Mouse (Mus musculus): ENCODE measurements around the gene Arhgef9. TPM values are rescaled to one million over a fixed set of nuclear protein-coding genes. Genes with fewer than 3 reads are reported as not detected.
A peak's percentile ranks its signal among the peaks of the same experiment; 100 is the strongest.

Gene Arhgef9
- polyA plus RNA-seq, 1 experiment from 2014 or later, result 15.8 TPM

- Histone ChIP-seq H3K9me3 (ENCODE audit: low read length) (no peaks in the 10 kb centered on the region), H3K4me3 (ENCODE audit: low read length) (no peak overlapping the region), H3K27me3 (ENCODE audit: insufficient read depth, low read length) (peaks cover 7% of the 10 kb centered on the region; the same call in 1 of the 2 replicates), H3K9ac (replicated peaks; ENCODE audit: low read length) (no peak overlapping the region), H3K4me2 (replicated peaks; ENCODE audit: low read depth, low read length) (no peak overlapping the region), H3K36me3 (ENCODE audit: insufficient read depth, low read length) (no peaks in the 10 kb centered on the region), H3K27ac (ENCODE audit: low read length) (no peak overlapping the region), H3K4me1 (ENCODE audit: insufficient read depth, low read length) (no peaks in the 10 kb centered on the region)
- no peak for ATAC-seq (ENCODE audit: low FRiP score, low TSS enrichment)
- WGBS, result 84% methylated on average over 4 of the region's 4 CpGs
Observed at GRCm38 (mm10) chrX:95138636-95139035, 58.0 kb downstream of the Arhgef9 start.

GRCm38 (mm10) chrX:95133502-95133901, 63.2 kb downstream of the Arhgef9 start:
- H3K27me3 ChIP-seq (ENCODE audit: insufficient read depth, low read length), result peaks cover 10% of the 10 kb centered on the region; the same call in 1 of the 2 replicates
- no peak overlapping the region for H3K4me2 ChIP-seq (replicated peaks; ENCODE audit: low read depth, low read length)
- no peak overlapping the region for H3K27ac ChIP-seq (ENCODE audit: low read length)
- H3K36me3 ChIP-seq (ENCODE audit: insufficient read depth, low read length), result no peaks in the 10 kb centered on the region
- H3K4me1 ChIP-seq (ENCODE audit: insufficient read depth, low read length), result no peaks in the 10 kb centered on the region
- no peak for ATAC-seq (ENCODE audit: low FRiP score, low TSS enrichment)
- 88% methylated on average over 5 of the region's 5 CpGs for WGBS
- H3K9ac ChIP-seq (replicated peaks; ENCODE audit: low read length), result no peak overlapping the region
- no peaks in the 10 kb centered on the region for H3K9me3 ChIP-seq (ENCODE audit: low read length)
- H3K4me3 ChIP-seq (ENCODE audit: low read length), result no peak overlapping the region

- Histone ChIP-seq H3K4me1 (ENCODE audit: insufficient read depth, low read length) (no peaks in the 10 kb centered on the region), H3K27me3 (ENCODE audit: insufficient read depth, low read length) (peaks cover 9% of the 10 kb centered on the region; the same call in 1 of the 2 replicates), H3K4me3 (ENCODE audit: low read length) (no peak overlapping the region), H3K27ac (ENCODE audit: low read length) (no peak overlapping the region), H3K4me2 (replicated peaks; ENCODE audit: low read depth, low read length) (no peak overlapping the region), H3K9ac (replicated peaks; ENCODE audit: low read length) (no peak overlapping the region), H3K36me3 (ENCODE audit: insufficient read depth, low read length) (no peaks in the 10 kb centered on the region), H3K9me3 (ENCODE audit: low read length) (no peaks in the 10 kb centered on the region)
- WGBS, result 93% methylated on average over 1 of the region's 1 CpGs
- ATAC-seq (ENCODE audit: low FRiP score, low TSS enrichment), result no peak
Observed at GRCm38 (mm10) chrX:95132996-95133395, 63.7 kb downstream of the Arhgef9 start.

- H3K4me1 ChIP-seq (ENCODE audit: insufficient read depth, low read length), result no peaks in the 10 kb centered on the region
- H3K27me3 ChIP-seq (ENCODE audit: insufficient read depth, low read length), result peaks cover 5% of the 10 kb centered on the region; the same call in 1 of the 2 replicates
- H3K27ac ChIP-seq (ENCODE audit: low read length), result no peak overlapping the region
- no peaks in the 10 kb centered on the region for H3K9me3 ChIP-seq (ENCODE audit: low read length)
- H3K4me3 ChIP-seq (ENCODE audit: low read length), result no peak overlapping the region
- no peak overlapping the region for H3K9ac ChIP-seq (replicated peaks; ENCODE audit: low read length)
- 97% methylated on average over 1 of the region's 1 CpGs for WGBS
- no peak overlapping the region for H3K4me2 ChIP-seq (replicated peaks; ENCODE audit: low read depth, low read length)
- no peak for ATAC-seq (ENCODE audit: low FRiP score, low TSS enrichment)
- H3K36me3 ChIP-seq (ENCODE audit: insufficient read depth, low read length), result no peaks in the 10 kb centered on the region
Observed at GRCm38 (mm10) chrX:95131783-95132182, 64.9 kb downstream of the Arhgef9 start.

GRCm38 (mm10) chrX:95123462-95123861, 73.2 kb downstream of the Arhgef9 start:
- Histone ChIP-seq H3K4me2 (replicated peaks; ENCODE audit: low read depth, low read length) (no peak overlapping the region), H3K4me3 (ENCODE audit: low read length) (no peak overlapping the region), H3K9me3 (ENCODE audit: low read length) (no peaks in the 10 kb centered on the region), H3K36me3 (ENCODE audit: insufficient read depth, low read length) (no peaks in the 10 kb centered on the region), H3K9ac (replicated peaks; ENCODE audit: low read length) (no peak overlapping the region), H3K27me3 (ENCODE audit: insufficient read depth, low read length) (peaks cover 7% of the 10 kb centered on the region; the same call in 1 of the 2 replicates), H3K4me1 (ENCODE audit: insufficient read depth, low read length) (no peaks in the 10 kb centered on the region), H3K27ac (ENCODE audit: low read length) (no peak overlapping the region)
- 79% methylated on average over 6 of the region's 6 CpGs for WGBS
- ATAC-seq (ENCODE audit: low FRiP score, low TSS enrichment), result no peak

- no peaks in the 10 kb centered on the region; the same call in 1 of the 2 replicates for H3K27me3 ChIP-seq (ENCODE audit: insufficient read depth, low read length)
- no peak for ATAC-seq (ENCODE audit: low FRiP score, low TSS enrichment)
- H3K4me1 ChIP-seq (ENCODE audit: insufficient read depth, low read length), result no peaks in the 10 kb centered on the region
- no peak overlapping the region for H3K27ac ChIP-seq (ENCODE audit: low read length)
- H3K9me3 ChIP-seq (ENCODE audit: low read length), result no peaks in the 10 kb centered on the region
- H3K36me3 ChIP-seq (ENCODE audit: insufficient read depth, low read length), result no peaks in the 10 kb centered on the region
- 72% methylated on average over 3 of the region's 3 CpGs for WGBS
- no peak overlapping the region for H3K4me3 ChIP-seq (ENCODE audit: low read length)
- H3K4me2 ChIP-seq (replicated peaks; ENCODE audit: low read depth, low read length), result no peak overlapping the region
- no peak overlapping the region for H3K9ac ChIP-seq (replicated peaks; ENCODE audit: low read length)
Observed at GRCm38 (mm10) chrX:95104361-95104760, 92.3 kb downstream of the Arhgef9 start.

- WGBS, result 64% methylated on average over 4 of the region's 4 CpGs
- Histone ChIP-seq H3K27me3 (ENCODE audit: insufficient read depth, low read length) (no peaks in the 10 kb centered on the region; the same call in 1 of the 2 replicates), H3K4me3 (ENCODE audit: low read length) (no peak overlapping the region), H3K27ac (ENCODE audit: low read length) (no peak overlapping the region), H3K4me1 (ENCODE audit: insufficient read depth, low read length) (no peaks in the 10 kb centered on the region), H3K36me3 (ENCODE audit: insufficient read depth, low read length) (no peaks in the 10 kb centered on the region), H3K9ac (replicated peaks; ENCODE audit: low read length) (no peak overlapping the region), H3K4me2 (replicated peaks; ENCODE audit: low read depth, low read length) (no peak overlapping the region), H3K9me3 (ENCODE audit: low read length) (no peaks in the 10 kb centered on the region)
- ATAC-seq (ENCODE audit: low FRiP score, low TSS enrichment), result no peak
Observed at GRCm38 (mm10) chrX:95087674-95088073, 109.0 kb downstream of the Arhgef9 start.

- Histone ChIP-seq H3K36me3 (ENCODE audit: insufficient read depth, low read length) (no peaks in the 10 kb centered on the region), H3K4me1 (ENCODE audit: insufficient read depth, low read length) (no peaks in the 10 kb centered on the region), H3K4me3 (ENCODE audit: low read length) (no peak overlapping the region), H3K27ac (ENCODE audit: low read length) (no peak overlapping the region), H3K9ac (replicated peaks; ENCODE audit: low read length) (no peak overlapping the region), H3K27me3 (ENCODE audit: insufficient read depth, low read length) (peaks cover 6% of the 10 kb centered on the region; the same call in 1 of the 2 replicates), H3K9me3 (ENCODE audit: low read length) (no peaks in the 10 kb centered on the region), H3K4me2 (replicated peaks; ENCODE audit: low read depth, low read length) (no peak overlapping the region)
- no peak for ATAC-seq (ENCODE audit: low FRiP score, low TSS enrichment)
- WGBS, result 86% methylated on average over 9 of the region's 9 CpGs
Observed at GRCm38 (mm10) chrX:95077013-95077699, 119.5 kb downstream of the Arhgef9 start.

GRCm38 (mm10) chrX:95027907-95028306, 168.7 kb downstream of the Arhgef9 start:
- ATAC-seq (ENCODE audit: low FRiP score, low TSS enrichment), result no peak
- H3K27ac ChIP-seq (ENCODE audit: low read length), result no peak overlapping the region
- 48% methylated on average over 5 of the region's 5 CpGs for WGBS

GRCm38 (mm10) chrX:95026361-95026892, 170.2 kb downstream of the Arhgef9 start, which contains the start of gene Spin4:
TSS of gene Spin4 (minus strand) at chrX:95026682.
- 20% methylated on average over 27 of the region's 30 CpGs for WGBS
- H3K27me3 ChIP-seq (ENCODE audit: insufficient read depth, low read length), result 0 out of 2 replicates have a peak, but pooled peaks cover 13% of the 10 kb centered on the region
- H3K4me3 ChIP-seq (ENCODE audit: low read length), result peak within 1 kb of the TSS; percentile 63
- peak within 1 kb of the TSS; percentile 61 for H3K4me2 ChIP-seq (replicated peaks; ENCODE audit: low read depth, low read length)
- no peaks in the 10 kb centered on the region for H3K36me3 ChIP-seq (ENCODE audit: insufficient read depth, low read length)
- peak within 1 kb of the TSS; percentile 95 for H3K27ac ChIP-seq (ENCODE audit: low read length)
- no peaks in the 10 kb centered on the region for H3K9me3 ChIP-seq (ENCODE audit: low read length)
- peak; percentile 97 for ATAC-seq (ENCODE audit: low FRiP score, low TSS enrichment)
- 0 out of 2 replicates have a peak, but pooled peaks cover 3% of the 10 kb centered on the region for H3K4me1 ChIP-seq (ENCODE audit: insufficient read depth, low read length)
- peak within 1 kb of the TSS; percentile 72 for H3K9ac ChIP-seq (replicated peaks; ENCODE audit: low read length)

More at GRCm38 (mm10) chrX:95027907-95028306, 168.7 kb downstream of the Arhgef9 start:
- Histone ChIP-seq H3K4me1 (ENCODE audit: insufficient read depth, low read length) (0 out of 2 replicates have a peak, but pooled peaks cover 3% of the 10 kb centered on the region), H3K36me3 (ENCODE audit: insufficient read depth, low read length) (no peaks in the 10 kb centered on the region), H3K4me2 (replicated peaks; ENCODE audit: low read depth, low read length) (no peak overlapping the region), H3K4me3 (ENCODE audit: low read length) (no peak overlapping the region), H3K27me3 (ENCODE audit: insufficient read depth, low read length) (0 out of 2 replicates have a peak, but pooled peaks cover 13% of the 10 kb centered on the region), H3K9me3 (ENCODE audit: low read length) (no peaks in the 10 kb centered on the region), H3K9ac (replicated peaks; ENCODE audit: low read length) (no peak overlapping the region)

Data from kidney, embryonic 16.5 days (tissue).